Mouse (Mus musculus): ENCODE results near the gene Kcnab2. TPM values are rescaled to one million over a fixed set of nuclear protein-coding genes. Genes with fewer than 3 reads are reported as not detected.

Gene Kcnab2
- polyA plus RNA-seq (2012; rRNA removed): 3.2 and 4.2 TPM in 2 replicates

GRCm38 (mm10) chr4:152477466-152478223 lies at the start of gene Kcnab2:
Gene Kcnab2, minus strand, starts transcription at chr4:152477871.

GRCm38 (mm10) chr4:152476427-152477023 lies 1.1 kb downstream of the Kcnab2 start, which contains the start of gene Nphp4:
Gene Nphp4, plus strand, starts transcription at chr4:152476706.

Other genes starting within 250 kb of the Kcnab2 start
- 1.4 TPM in 2 replicates for gene Gpr153, start 203.6 kb downstream of the Kcnab2 start, polyA plus RNA-seq (2012; rRNA removed)
- not detected in 2 replicates for gene Hes3, start 186.2 kb downstream of the Kcnab2 start, polyA plus RNA-seq (2012; rRNA removed)
- 5.0 and 5.1 TPM in 2 replicates for gene Icmt, start 180.6 kb downstream of the Kcnab2 start, polyA plus RNA-seq (2012; rRNA removed)
- 0.10 and 0.15 TPM in 2 replicates for gene Rnf207, start 158.9 kb downstream of the Kcnab2 start, polyA plus RNA-seq (2012; rRNA removed)
- 335 and 350 TPM in 2 replicates for gene Rpl22, start 152.1 kb downstream of the Kcnab2 start, polyA plus RNA-seq (2012; rRNA removed)
- 0.04 and 0.05 TPM in 2 replicates for gene Chd5, start 139.2 kb downstream of the Kcnab2 start, polyA plus RNA-seq (2012; rRNA removed)
- gene Nphp4, start 1.2 kb downstream of the Kcnab2 start, polyA plus RNA-seq (2012; rRNA removed): 0.08 and 0.13 TPM in 2 replicates